Mouse (Mus musculus) urinary bladder, postnatal 25 days (tissue): Measurements from ENCODE around the gene G3bp2.
"Not testable (repeated sequence)": the region's sequence is repeated elsewhere in the genome, so short reads cannot be mapped to it uniquely, and the experiment has no call there.

Experiments
- DNase-seq: peaks from one replicate; pipeline ENCODE4 v3.0.0; 2022; ENCODE audit warnings: low spot score

G3bp2 gene

GRCm38 (mm10) chr5:92083417-92084038 is at the start of gene G3bp2:
TSS of gene G3bp2 (minus strand) at chr5:92083719.
- DNase-seq = peak; percentile 95

- not testable (repeated sequence) for DNase-seq
Observed at GRCm38 (mm10) chr5:92133006-92133405, 49.5 kb upstream of the G3bp2 start.

- DNase-seq = no peak
Observed at GRCm38 (mm10) chr5:92132127-92132526, 48.6 kb upstream of the G3bp2 start.

DNA sequence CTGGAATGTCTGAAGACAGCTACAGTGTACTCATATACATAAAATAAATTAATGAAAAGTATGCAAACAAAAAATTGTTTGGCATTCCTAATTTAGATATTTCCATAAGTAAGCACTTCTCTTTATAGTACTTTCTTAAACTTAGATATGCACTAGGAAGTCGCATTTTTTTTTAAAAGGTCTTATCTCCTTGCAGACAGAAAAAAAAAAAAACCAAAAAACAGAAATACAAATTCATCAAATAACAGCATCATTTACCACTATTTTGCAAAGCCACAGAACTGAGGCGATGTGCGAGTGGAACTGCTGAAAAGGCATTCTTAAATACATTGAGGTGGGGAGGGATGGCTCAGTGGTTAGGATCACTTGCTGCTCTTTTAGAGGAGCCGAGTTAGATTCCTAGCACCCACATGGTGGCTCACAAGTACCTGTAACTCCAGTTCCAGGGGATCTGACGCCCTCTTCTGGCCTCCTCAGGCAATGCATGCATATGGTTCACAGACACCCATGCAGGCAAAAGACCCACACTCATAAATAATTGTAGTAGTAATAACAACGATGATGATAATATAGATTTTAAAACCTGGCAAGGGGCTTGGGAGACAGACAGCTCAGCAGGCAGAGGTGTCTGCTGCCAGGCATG is 46.6 kb upstream of the G3bp2 start:
- no peak for DNase-seq

DNA sequence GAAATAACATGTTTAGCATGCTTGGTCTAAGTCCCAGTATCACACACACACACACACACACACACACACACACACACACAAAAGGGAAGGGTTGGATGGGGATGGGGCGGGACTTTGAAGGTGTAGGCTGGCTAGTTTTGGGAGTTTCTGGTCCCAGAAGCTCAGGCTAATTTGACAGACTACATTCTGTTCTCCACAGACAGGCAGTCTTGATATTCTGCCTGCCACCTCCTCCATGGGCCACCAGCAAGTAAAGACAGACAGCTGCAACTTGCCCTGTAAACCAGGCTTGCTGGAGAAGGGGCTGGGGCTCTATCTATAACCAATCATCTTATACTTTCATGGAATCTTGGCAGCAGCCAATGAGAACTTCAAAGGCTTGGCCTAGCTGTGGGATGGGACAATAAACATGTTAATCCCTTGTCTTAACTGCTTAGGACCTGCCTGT is 45.8 kb upstream of the G3bp2 start:
- no peak for DNase-seq

- DNase-seq = no peak
Observed at GRCm38 (mm10) chr5:92128570-92128969, 45.1 kb upstream of the G3bp2 start.

- DNase-seq = no peak
Observed at GRCm38 (mm10) chr5:92127751-92128150, 44.2 kb upstream of the G3bp2 start.

DNA sequence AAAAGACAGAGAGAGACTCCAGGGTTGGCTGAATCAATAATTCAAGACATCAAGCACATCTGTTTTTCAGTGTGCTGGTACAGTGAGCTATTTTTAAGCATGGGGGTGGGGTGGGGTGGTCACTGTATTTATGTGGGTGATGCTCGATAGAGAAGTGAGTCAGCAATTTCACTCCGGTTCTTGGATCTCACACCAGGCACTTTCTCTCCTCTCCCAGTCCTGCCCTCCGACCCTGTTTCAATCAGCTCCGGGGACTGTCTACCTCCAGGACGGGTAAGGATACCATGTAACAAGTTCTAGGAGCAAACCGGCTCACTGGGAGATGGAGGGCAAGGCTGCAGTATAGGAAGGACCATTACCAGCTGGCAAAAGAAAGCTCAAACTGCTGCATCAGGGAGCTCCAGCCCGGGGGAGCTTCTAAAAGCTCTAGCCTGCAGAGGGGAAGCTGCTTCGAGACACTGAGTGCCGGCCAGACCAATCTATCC is 43.7 kb upstream of the G3bp2 start:
- no peak for DNase-seq

- no peak for DNase-seq
Observed at GRCm38 (mm10) chr5:92125446-92125845, 41.9 kb upstream of the G3bp2 start.

GRCm38 (mm10) chr5:92121636-92122035 is 38.1 kb upstream of the G3bp2 start:
- no peak for DNase-seq

- peak; percentile 67 for DNase-seq
Observed at GRCm38 (mm10) chr5:92117823-92118403, 34.4 kb upstream of the G3bp2 start.

DNA sequence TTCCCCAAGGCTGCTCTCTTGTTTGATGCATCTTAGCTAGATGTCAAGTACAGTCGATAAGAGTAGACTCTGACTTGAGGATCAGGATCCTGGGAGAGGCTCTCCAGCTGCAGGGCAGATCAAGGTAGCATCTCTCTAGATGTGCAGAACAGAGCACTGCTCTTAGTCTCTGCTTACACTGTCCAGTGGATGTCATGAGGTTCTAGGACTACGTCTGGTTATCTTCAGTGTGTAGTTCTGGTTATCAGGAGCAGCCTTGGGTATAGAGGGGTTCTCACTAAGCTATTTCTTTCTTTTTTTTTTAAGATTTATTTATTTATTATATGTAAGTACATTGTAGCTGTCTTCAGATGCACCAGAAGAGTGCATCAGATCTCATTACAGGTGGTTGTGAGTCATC is 31.4 kb upstream of the G3bp2 start:
- DNase-seq = no peak

GRCm38 (mm10) chr5:92114223-92114622 is 30.7 kb upstream of the G3bp2 start:
- no peak for DNase-seq

- no peak for DNase-seq
Observed at GRCm38 (mm10) chr5:92113484-92113883, 30.0 kb upstream of the G3bp2 start.

- no peak for DNase-seq
Observed at GRCm38 (mm10) chr5:92112585-92112984, 29.1 kb upstream of the G3bp2 start.

GRCm38 (mm10) chr5:92112175-92112574 is 28.7 kb upstream of the G3bp2 start:
- no peak for DNase-seq

DNA sequence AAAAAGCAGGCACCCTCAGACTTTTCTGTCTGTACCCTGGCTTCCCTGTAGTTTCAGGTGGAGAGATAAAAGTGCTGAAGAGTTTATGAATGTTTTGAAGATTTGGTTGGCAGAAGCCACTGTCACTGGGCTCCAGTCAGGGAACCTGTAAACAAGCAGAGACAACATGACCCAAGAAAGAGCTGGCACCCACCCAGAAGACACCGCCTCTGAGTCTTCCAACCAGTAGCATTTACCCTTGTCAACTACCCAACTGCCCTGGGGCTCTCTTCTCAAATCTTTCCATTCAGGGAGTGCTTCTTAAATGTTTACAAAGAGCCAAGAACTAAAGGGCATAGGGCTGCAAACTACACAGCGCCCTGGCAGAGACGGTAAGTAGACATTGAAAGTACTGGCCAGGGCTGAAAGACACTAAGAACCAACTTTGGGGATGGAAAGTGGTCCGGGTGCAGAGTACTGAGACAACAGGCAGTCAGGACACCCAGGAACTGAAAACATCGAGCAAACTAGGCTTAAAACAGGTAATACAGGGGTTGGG is 27.4 kb upstream of the G3bp2 start:
- DNase-seq = no peak

DNA sequence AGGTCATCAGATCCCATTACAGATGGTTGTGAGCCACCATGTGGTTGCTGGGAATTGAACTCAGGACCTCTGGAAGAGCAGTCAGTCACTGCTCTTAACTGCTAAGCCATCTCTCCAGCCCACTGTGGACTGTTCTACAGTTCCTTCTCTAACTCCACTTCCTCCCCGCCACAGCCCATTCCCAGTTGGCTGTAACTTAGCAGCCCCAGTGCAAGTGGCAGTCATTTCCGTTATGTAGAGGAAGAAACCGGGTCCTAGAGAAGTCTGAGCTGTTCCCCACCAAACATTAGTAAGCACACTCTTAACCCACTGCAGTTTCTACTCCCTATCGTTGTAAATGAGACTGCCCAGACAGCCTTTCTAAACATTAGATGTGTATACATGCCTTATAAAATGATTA is 23.8 kb upstream of the G3bp2 start:
- DNase-seq = no peak

DNA sequence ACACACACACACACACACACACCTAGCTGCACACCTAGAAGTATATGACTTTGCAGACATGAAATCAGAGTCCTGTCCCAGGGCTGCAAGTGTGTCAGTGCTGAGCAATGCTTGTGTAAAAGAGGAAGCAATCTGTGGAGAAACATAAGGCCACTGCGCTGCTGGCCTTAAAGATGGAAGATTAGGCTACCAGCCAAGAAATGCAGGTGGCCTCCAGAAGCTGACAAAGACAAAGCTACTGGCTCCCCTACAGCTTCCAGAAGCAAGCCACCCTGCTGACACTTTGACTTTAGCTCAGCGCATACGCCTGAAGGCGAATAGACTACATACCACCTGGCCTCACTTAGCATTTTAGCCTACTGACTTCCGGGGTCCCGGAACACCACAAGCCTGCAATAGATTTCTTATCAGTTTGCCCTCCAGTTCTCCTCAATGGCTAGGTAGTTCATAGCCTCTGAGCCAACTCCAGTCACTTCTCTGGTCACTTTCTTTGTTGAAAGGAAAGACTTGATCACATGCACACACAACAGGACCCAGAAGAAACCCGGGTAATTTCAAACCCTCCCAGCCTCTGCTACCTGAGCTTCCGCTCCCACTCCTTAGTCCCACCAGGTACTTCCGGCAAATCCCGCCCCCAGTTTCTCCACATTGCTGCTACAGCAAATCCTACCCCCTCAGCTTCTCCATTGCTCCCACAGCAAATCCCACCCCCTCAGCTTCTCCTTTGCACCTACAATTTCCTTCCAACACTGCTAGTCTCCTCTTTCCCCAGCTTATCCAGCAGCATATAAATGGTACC is 23.0 kb upstream of the G3bp2 start:
- DNase-seq = no peak

- DNase-seq = no peak
Observed at GRCm38 (mm10) chr5:92103816-92104415, 20.4 kb upstream of the G3bp2 start.

DNA sequence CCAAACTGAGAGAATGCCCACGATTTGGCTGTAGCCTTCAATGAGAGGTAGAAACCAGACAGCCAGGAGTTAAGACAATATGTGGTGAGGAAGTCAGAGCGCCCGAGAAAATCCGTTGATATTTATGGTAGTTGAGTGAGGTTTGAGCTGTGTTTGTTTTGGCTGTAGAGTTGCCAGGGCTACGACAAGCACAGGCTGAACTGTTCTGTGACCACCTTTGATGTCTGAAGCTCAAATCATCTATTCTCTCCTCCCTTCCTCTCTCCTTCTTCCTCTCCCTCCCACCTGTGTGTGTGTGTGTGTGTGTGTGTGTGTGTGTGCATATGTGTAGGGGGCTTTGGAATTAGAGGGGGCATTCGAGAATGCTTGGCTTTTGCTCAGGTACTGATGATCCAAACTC is 19.5 kb upstream of the G3bp2 start:
- no peak for DNase-seq

- no peak for DNase-seq
Observed at GRCm38 (mm10) chr5:92101601-92102000, 18.1 kb upstream of the G3bp2 start.
